Mouse (Mus musculus): ENCODE data around the gene Pcp2. TPM values are rescaled to one million over a fixed set of nuclear protein-coding genes. Genes with fewer than 3 reads are reported as not detected.
A peak's percentile ranks its signal among the peaks of the same experiment; 100 is the strongest.

The Pcp2 gene
- total and polyA plus RNA-seq, 3 experiments = 0.38 to 0.56 TPM; not detected in 1

- TF ChIP-seq SMC3 (IDR thresholded peaks at IDR 0.05; ENCODE audit: low read depth, low read length) = no peak
- no peak for TF ChIP-seq MAFK (IDR thresholded peaks at IDR 0.05; ENCODE audit: insufficient replicate concordance, low read length)
- TF ChIP-seq HCFC1 (IDR thresholded peaks at IDR 0.05; ENCODE audit: low read depth, low read length) = no peak
- TF ChIP-seq NRF1 (IDR thresholded peaks at IDR 0.05; ENCODE audit: low read depth, low read length) = no peak
- TF ChIP-seq ETS1 (conservative IDR thresholded peaks at IDR 0.05; ENCODE audit: low read depth, low read length) = no peak
- TF ChIP-seq JUN (IDR thresholded peaks at IDR 0.05; ENCODE audit: insufficient read depth, low read depth, low read length) = no peak
- no peak for TF ChIP-seq IRF4 (IDR thresholded peaks at IDR 0.05; ENCODE audit: low read depth, low read length)
- no peak for TF ChIP-seq TBP (conservative IDR thresholded peaks at IDR 0.05; ENCODE audit: low read depth, low read length)
- TF ChIP-seq MYC (IDR thresholded peaks at IDR 0.05; ENCODE audit: low read depth, low read length) = no peak
- no peak for TF ChIP-seq USF1 (IDR thresholded peaks at IDR 0.05; ENCODE audit: low read depth, low read length)
- no peak for TF ChIP-seq GABPA (IDR thresholded peaks at IDR 0.05; ENCODE audit: insufficient replicate concordance, low read depth, low read length)
- TF ChIP-seq ZC3H11A (IDR thresholded peaks at IDR 0.05; ENCODE audit: low read depth, low read length) = no peak
- TF ChIP-seq JUND (conservative IDR thresholded peaks at IDR 0.05; ENCODE audit: low read depth, low read length) = no peak
- Histone ChIP-seq H3K4me3 (replicated peaks in 1 of 3; ENCODE audit: low read depth in 2 of 3, low read length in 2 of 3, poor library complexity in 1 of 3) (no peak overlapping the region), H3K9ac (ENCODE audit: insufficient read depth, low read depth) (no peak overlapping the region), H3K36me3 (replicated peaks in 1 of 2; ENCODE audit: control insufficient read depth in 1 of 2, insufficient read depth in 1 of 2, low read length in 1 of 2) (no peaks in the 10 kb centered on the region), H3K9me3 (replicated peaks; ENCODE audit: low read length) (no peaks in the 10 kb centered on the region), H3K27ac (ENCODE audit: insufficient read depth, low read depth) (no peak overlapping the region), H3K27me3 (replicated peaks) (peaks cover 28% of the 10 kb centered on the region), H3K4me2 (ENCODE audit: insufficient read depth, low read depth, poor library complexity, severe bottlenecking) (no peak overlapping the region), H3K79me2 (replicated peaks; ENCODE audit: control insufficient read depth, extremely low read depth, insufficient read depth, poor library complexity, severe bottlenecking) (no peaks in the 10 kb centered on the region), H3K4me1 (ENCODE audit: control insufficient read depth in 1 of 2, insufficient read depth in 2 of 2) (0 out of 4 replicates have a peak, but pooled peaks cover 0 to 4% of the 10 kb centered on the region in 2 experiments)
- in situ Hi-C loops (cut with MboI; ENCODE audit: low pct_ligation_motif_present, low pct_unique_long_range_greater_than_20kb, low sequenced_read_pairs) = loop anchor here (10.0 kb wide), 1 partner anchor 45 kb away; the partner anchor contains the start of genes Pcp2, Pet100 and Xab2
- dilution Hi-C loops (cut with MboI; ENCODE audit: extremely low pct_ligation_motif_present, extremely low pct_unique_long_range_greater_than_20kb, low sequenced_read_pairs) = no loop called here
- no peak for DNase-seq (ENCODE audit: extremely low read depth)
Observed at GRCm38 (mm10) chr8:3579390-3580364, 45.7 kb downstream of the Pcp2 start.

GRCm38 (mm10) chr8:3576211-3576960 is 49.0 kb downstream of the Pcp2 start:
- H3K79me2 ChIP-seq (replicated peaks; ENCODE audit: control insufficient read depth, extremely low read depth, insufficient read depth, poor library complexity, severe bottlenecking) = no peaks in the 10 kb centered on the region
- H3K36me3 ChIP-seq (replicated peaks in 1 of 2; ENCODE audit: control insufficient read depth in 1 of 2, insufficient read depth in 1 of 2, low read length in 1 of 2) = no peaks in the 10 kb centered on the region
- no peak for DNase-seq (ENCODE audit: extremely low read depth)
- H3K4me3 ChIP-seq (replicated peaks in 1 of 3; ENCODE audit: low read depth in 2 of 3, low read length in 2 of 3, poor library complexity in 1 of 3) = no peak overlapping the region
- in situ Hi-C loops (cut with MboI; ENCODE audit: low pct_ligation_motif_present, low pct_unique_long_range_greater_than_20kb, low sequenced_read_pairs) = loop anchor here (10.0 kb wide), 1 partner anchor 48 kb away; the partner anchor contains the start of genes Pcp2, Pet100 and Xab2
- dilution Hi-C loops (cut with MboI; ENCODE audit: extremely low pct_ligation_motif_present, extremely low pct_unique_long_range_greater_than_20kb, low sequenced_read_pairs) = no loop called here
- H3K9me3 ChIP-seq (replicated peaks; ENCODE audit: low read length) = no peaks in the 10 kb centered on the region
- H3K4me2 ChIP-seq (ENCODE audit: insufficient read depth, low read depth, poor library complexity, severe bottlenecking) = peak overlapping the region; percentile 25; the same call in 1 of the 2 replicates
- H3K27me3 ChIP-seq (replicated peaks) = peaks cover 34% of the 10 kb centered on the region
- TF ChIP-seq TCF12 (IDR thresholded peaks at IDR 0.05; ENCODE audit: low read depth, low read length) = no peak
- no peak for TF ChIP-seq SIN3A (IDR thresholded peaks at IDR 0.05; ENCODE audit: low read length)
- no peak for TF ChIP-seq MAZ (IDR thresholded peaks at IDR 0.05; ENCODE audit: low read depth, low read length)
- no peak for TF ChIP-seq HCFC1 (IDR thresholded peaks at IDR 0.05; ENCODE audit: low read depth, low read length)
- TF ChIP-seq CHD1 (IDR thresholded peaks at IDR 0.05; ENCODE audit: low read depth, low read length) = no peak
- TF ChIP-seq ZC3H11A (IDR thresholded peaks at IDR 0.05; ENCODE audit: low read depth, low read length) = no peak
- no peak for TF ChIP-seq ZNF384 (IDR thresholded peaks at IDR 0.05; ENCODE audit: low read depth, low read length)
- no peak for TF ChIP-seq RCOR1 (conservative IDR thresholded peaks at IDR 0.05; ENCODE audit: low read depth, low read length)
- no peak for TF ChIP-seq RAD21 (IDR thresholded peaks at IDR 0.05; ENCODE audit: low read depth, low read length)
- no peak for TF ChIP-seq MXI1 (IDR thresholded peaks at IDR 0.05; ENCODE audit: low read depth, low read length)
- no peak for TF ChIP-seq BHLHE40 (IDR thresholded peaks at IDR 0.05; ENCODE audit: low read depth, low read length)
- TF ChIP-seq EP300 (IDR thresholded peaks at IDR 0.05; ENCODE audit: low read length) = no peak
- TF ChIP-seq ZKSCAN1 (IDR thresholded peaks at IDR 0.05; ENCODE audit: borderline replicate concordance, low read depth, low read length) = no peak
- TF ChIP-seq JUND (conservative IDR thresholded peaks at IDR 0.05; ENCODE audit: low read depth, low read length) = no peak
- TF ChIP-seq MAFK (IDR thresholded peaks at IDR 0.05; ENCODE audit: insufficient replicate concordance, low read length) = no peak
- TF ChIP-seq UBTF (IDR thresholded peaks at IDR 0.05; ENCODE audit: low read depth, low read length) = no peak
- TF ChIP-seq MEF2A (IDR thresholded peaks at IDR 0.05; ENCODE audit: borderline replicate concordance, low read depth, low read length) = no peak
- no peak for TF ChIP-seq POLR2AphosphoS2 (IDR thresholded peaks at IDR 0.05; ENCODE audit: low read depth, low read length)
- TF ChIP-seq USF1 (IDR thresholded peaks at IDR 0.05; ENCODE audit: low read depth, low read length) = no peak
- H3K4me1 ChIP-seq (ENCODE audit: control insufficient read depth in 1 of 2, insufficient read depth in 2 of 2) = 0 out of 4 replicates have a peak, but pooled peaks cover 0 to 4% of the 10 kb centered on the region in 2 experiments
- H3K27ac ChIP-seq (ENCODE audit: insufficient read depth, low read depth) = no peak overlapping the region
- H3K9ac ChIP-seq (ENCODE audit: insufficient read depth, low read depth) = no peak overlapping the region

Measured in CH12.LX (cell line).